Mouse (Mus musculus) MEL-GATA-1-ER (cell line): ENCODE data around the gene Tnpo3.

ENCODE experiments used
- DNase-seq: peaks from one replicate; pipeline ENCODE4 v3.0.0-alpha.2; 2012; ENCODE audit warnings: low read depth; ENCODE audit errors: extremely low read depth

Gene Tnpo3

DNA sequence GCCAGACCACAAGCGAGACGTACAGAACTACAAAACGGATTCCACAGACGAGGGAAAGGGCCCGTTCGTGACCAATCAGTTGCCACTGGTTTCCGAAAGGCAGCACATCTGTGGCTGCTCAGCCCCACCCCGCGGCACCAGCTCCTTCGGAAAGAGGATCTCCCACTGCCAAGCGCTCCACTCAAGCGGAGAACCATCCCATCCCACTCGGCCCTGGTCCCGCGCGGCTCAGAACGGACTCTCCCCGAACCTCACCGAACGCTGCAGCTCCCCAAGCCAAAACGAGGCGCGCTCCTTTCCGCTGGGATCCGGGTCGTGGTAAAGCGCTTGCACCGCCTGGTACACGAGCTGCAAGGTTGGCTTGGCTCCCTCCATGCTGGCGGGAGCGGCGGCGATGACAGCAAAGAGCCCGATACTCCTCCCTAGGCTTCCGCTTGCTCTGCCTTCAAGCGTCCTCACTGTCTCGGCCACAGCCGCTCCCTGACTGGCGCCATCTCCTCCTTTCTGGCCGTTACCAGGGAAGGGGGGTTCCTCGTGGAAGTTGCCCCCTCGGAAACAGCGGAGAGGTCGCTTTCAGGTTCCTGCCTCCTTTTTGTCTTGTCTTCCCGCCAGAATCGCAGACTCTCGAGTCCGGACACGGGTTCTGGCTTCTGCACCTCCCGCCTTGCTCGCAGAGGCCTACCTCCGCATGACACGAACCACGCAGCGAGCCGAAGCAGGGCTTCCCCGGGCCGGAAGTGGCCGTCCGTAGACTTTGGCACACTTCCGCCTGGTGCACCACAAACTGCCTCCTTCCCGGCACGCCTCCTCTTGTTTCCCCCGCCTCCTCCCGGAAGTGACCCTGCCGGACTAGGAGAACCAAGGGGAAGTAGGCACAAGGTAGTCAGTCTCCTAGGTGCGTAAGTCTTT is at the start of gene Tnpo3:
Gene Tnpo3 (minus strand): TSS at position 777 of the 909 bp plus-strand sequence.
- DNase-seq = peak; percentile 91

- no peak for DNase-seq
Observed at GRCm38 (mm10) chr6:29658626-29659475, 49.2 kb upstream of the Tnpo3 start.

DNA sequence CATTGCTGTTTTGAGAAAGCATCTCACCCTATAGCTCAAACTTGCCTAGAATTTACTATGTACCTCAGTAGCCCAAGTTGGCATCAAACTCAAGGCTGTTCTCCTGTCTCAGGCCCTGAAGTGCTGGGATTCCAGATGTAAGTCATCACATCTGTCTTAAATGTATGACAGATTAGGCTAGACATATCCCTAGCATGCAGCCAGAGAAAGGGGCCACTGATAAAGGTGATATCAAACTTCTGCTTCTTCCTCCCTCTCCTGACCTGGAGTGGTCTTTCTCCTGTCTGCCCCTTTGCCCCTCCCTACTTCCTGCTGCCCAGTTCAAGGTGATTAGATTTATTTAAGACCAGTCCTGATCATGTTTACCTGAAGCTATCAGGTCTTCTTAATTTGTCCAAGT is 43.6 kb upstream of the Tnpo3 start:
- DNase-seq = no peak

GRCm38 (mm10) chr6:29650170-29650549 is 40.5 kb upstream of the Tnpo3 start:
- peak; percentile 76 for DNase-seq

GRCm38 (mm10) chr6:29649494-29650169 is 39.9 kb upstream of the Tnpo3 start:
- DNase-seq = peak; percentile 79

GRCm38 (mm10) chr6:29641816-29642215 is 32.1 kb upstream of the Tnpo3 start:
- DNase-seq = no peak

DNA sequence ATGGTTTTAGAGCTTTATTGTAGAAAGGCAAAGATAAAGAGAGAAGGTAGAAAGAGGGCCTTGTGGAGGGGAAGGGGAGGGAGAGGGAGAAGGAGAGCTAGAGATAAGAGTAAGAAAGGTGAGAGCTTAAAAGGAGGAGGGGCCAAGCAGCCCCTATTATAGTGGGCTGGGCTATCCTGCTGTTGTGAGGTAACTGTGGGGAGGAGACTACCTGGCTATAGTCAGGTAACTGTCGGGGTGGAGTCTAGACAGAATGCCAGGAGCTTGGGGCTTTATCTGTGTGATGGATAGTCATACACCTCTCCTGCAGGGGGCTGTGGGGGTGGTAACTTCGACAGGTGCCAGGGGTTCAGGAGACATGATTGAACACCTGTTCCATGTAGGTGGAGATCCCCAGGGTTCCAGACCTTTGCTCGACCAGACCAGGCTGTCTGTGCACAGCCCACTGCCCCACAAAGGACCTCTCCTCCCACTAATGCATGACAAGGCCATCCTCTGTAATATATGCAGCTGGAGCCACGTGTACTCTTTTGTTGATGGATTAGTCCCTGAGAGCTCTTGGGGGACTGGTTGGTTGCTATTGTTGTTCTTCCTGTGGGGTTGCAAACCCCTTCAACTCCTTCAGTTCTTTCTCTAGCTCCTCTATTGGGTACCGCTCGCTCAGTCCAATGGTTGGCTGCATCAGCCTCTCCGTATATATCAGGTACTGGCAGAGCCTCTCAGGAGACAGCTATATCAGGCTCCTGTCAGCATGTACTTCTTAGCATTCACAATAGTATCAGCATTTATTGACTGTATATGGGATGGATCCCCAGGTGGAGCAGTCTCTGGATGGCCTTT is 30.1 kb upstream of the Tnpo3 start:
- no peak for DNase-seq

GRCm38 (mm10) chr6:29638844-29639460 is 29.3 kb upstream of the Tnpo3 start:
- no peak for DNase-seq

- no peak for DNase-seq
Observed at GRCm38 (mm10) chr6:29637397-29638373, 28.0 kb upstream of the Tnpo3 start.

DNA sequence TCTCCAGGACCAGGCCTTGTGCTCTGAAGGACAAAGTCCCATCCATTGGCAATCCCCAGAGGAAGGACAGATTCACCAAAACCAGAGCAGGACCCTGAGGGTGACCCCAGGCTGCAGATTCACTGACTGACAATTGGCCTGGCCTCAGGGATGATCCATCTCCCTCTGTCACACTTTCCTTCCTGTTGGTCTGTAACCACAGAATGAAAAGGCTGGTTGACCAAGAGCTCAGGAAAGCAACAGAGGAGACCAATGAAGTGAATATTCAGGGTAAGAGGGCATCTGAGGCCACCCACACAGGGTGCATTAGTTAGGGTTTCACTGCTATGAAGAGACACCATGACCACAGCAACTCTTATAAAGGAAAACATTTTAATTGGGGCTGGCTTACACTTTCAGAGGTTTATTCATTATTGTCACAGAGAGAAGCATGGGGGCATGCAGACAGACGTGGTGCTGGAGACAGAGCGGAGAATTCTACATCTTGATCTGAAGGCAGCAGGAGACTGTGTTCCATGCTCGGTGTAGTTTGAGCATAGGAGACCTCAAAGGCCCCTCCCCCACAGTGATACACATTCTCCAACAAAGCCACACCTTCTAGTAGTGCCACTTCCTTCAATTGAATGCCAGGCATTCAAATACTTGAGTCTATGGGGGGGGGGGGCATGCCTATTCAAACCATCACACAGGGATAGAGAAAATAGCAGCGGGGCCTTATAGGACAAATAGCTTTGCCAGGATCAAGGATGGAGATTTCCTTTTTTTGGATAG is 26.8 kb upstream of the Tnpo3 start:
- DNase-seq = no peak

DNA sequence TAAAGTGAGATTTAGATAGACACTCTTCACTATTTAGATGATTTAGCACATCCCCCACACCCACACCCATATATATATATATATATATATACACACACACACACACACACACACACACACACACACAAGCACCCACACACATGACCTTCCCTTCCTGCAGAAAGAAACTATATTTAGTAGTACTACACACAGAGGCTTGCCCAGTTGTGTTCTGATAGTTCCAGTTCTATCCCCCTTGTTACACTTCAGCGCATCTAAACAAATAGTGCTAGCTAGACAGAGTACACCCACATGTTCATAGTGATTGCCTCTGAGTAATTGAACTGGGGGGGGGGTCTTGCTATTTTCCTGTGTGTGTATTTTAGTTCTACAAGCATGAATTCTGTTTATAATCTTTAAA is 24.9 kb upstream of the Tnpo3 start:
- DNase-seq = no peak

DNA sequence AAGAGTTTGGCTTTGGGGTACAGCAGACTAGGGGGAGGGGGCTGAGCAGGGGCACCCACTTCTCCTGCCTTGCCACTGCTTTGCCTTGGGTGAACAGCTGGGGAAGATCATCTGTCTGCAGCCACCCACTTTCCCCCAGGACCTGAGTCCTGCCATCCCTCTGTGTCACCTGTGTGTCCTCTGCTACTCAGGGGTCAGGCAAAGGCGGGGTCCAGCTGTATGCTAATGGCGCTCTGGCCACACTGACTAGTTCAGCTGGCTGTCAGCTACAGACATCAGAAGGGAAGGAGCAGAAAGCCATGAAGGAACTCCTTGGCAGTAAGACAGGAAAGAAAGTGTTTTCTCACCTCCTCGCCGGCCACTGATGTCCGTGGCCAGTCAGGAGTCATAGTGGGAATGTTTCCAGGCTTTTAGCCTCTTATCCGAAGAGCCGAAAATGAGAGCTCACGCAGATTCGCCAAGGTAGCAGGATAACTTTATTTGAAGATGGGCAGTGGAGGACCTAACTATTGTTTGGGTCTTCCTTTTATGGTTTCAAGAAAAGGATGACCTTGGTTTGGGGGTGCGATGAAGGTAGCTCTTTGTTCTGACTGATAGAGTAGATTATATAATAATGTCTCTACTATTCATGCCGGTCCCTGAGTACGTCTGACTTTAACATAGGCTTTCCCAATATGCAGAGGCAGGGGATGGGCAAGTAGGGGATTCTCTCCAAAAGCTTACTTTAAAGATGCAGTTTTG is 23.0 kb upstream of the Tnpo3 start:
- no peak for DNase-seq

DNA sequence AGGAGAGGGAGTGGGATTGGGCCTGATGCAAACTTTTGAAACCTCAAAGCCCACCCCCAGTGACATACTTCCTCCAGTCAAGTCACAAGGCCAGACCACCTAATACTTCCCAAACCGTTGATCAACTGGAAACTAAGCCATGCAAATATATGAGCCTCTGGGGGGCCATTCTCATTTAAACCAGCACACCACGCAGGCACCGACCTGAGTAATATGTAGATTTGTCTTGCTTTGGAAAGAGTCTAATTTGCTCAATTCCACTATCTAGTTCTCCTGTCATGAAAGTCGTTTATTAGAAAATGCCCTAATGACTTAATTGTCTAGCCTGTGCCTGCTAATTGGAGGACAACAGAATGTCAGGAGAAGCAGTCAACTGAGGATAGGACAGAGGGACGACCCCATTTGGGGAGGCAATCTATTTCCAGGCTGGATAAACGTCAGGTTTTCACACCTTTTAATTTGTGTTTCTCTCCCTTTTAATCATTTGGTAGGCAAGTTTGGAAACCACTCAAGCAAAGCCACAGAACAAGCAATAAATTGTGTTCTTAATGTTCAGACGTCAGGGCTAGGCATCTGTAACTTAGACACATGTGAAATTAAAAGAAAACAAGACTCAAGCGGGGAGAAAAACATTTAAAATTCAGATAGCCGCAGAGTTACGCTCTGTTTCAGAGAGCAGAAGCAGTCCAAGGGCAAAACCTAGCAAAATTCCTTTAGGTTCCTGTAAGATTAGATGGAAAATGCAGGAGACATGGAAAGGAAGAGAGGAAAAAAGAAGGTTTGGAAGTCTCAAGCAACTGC is 22.3 kb upstream of the Tnpo3 start:
- DNase-seq = no peak

DNA sequence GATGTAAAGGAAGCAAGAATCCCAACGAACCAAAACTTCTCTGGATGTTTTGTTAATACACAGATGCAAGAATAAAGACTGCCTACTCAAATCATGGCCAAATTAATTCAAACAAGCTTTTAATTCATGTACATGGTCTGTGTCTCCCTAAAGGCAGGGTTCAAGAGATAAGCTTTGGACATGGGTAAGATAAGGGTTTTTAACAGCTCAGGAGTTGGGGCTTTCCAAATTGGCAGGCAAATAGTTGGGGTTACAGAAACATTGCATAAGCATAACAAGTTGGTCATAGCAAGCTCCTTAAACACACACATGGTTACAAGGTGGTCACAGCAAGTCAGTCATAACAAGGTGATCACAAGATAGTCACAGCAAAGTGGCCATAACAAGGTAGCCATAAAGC is 20.5 kb upstream of the Tnpo3 start:
- DNase-seq = no peak

GRCm38 (mm10) chr6:29627756-29628155 is 18.1 kb upstream of the Tnpo3 start:
- no peak for DNase-seq

- no peak for DNase-seq
Observed at GRCm38 (mm10) chr6:29623857-29624256, 14.2 kb upstream of the Tnpo3 start.

GRCm38 (mm10) chr6:29622273-29622672 is 12.6 kb upstream of the Tnpo3 start:
- DNase-seq = no peak
